Mouse (Mus musculus): Measurements from ENCODE around the gene Clip3. TPM values are rescaled to one million over a fixed set of nuclear protein-coding genes. Genes with fewer than 3 reads are reported as not detected.

Clip3 gene
- polyA plus RNA-seq, 1 experiment from 2014 or later: 124 TPM

DNA sequence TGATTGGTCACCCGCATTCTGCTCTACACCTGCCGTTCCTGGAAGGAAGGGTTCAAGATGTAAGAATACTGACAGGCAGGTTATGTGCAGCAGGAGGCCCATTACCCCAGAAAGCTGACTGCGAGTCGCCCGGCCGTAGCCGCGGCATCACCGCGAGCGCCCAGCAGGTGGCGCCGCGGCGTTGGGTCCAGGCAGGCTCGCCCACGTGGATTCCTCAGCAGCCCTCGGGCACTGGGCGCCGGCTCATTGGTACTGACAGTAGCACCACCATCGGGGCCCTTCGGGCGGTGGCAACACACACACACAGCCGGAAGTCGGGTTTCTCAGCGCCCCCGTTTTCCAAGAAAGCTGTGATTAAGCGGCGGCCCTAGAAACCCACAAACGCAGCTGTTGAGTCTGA lies 56.3 kb downstream of the Clip3 start:
- H3K4me3 ChIP-seq (ENCODE audit: low read depth, low read length): peak overlapping the region; percentile 25
- no peaks in the 10 kb centered on the region for H3K9me3 ChIP-seq (replicated peaks; ENCODE audit: control insufficient read depth, low read length, poor library complexity, severe bottlenecking)
- H3K36me3 ChIP-seq (ENCODE audit: control insufficient read depth, insufficient read depth, low read length): no peaks in the 10 kb centered on the region; the same call in 1 of the 2 replicates
- peaks cover 33% of the 10 kb centered on the region for H3K27me3 ChIP-seq (ENCODE audit: control insufficient read depth, insufficient read depth, low read depth, low read length)
- peak overlapping the region; percentile 27; the same call in 1 of the 2 replicates for H3K9ac ChIP-seq (ENCODE audit: low read depth, low read length)
- peak; percentile 70; the same call in 1 of the 2 replicates for ATAC-seq
- H3K4me2 ChIP-seq (ENCODE audit: low read length): peak overlapping the region; percentile 56
- 2% methylated on average over 30 of the region's 30 CpGs for WGBS
- no peaks in the 10 kb centered on the region for H3K4me1 ChIP-seq (ENCODE audit: control insufficient read depth, insufficient read depth, low read length)
- H3K27ac ChIP-seq (ENCODE audit: low read length): no peak overlapping the region

- peaks cover 7% of the 10 kb centered on the region; the same call in 1 of the 2 replicates for H3K27me3 ChIP-seq (ENCODE audit: control insufficient read depth, insufficient read depth, low read depth, low read length)
- no peak overlapping the region for H3K4me2 ChIP-seq (ENCODE audit: low read length)
- no peaks in the 10 kb centered on the region for H3K9me3 ChIP-seq (replicated peaks; ENCODE audit: control insufficient read depth, low read length, poor library complexity, severe bottlenecking)
- peaks cover 13% of the 10 kb centered on the region for H3K4me1 ChIP-seq (ENCODE audit: control insufficient read depth, insufficient read depth, low read length)
- H3K4me3 ChIP-seq (ENCODE audit: low read depth, low read length): no peak overlapping the region
- ATAC-seq: no peak
- 21% methylated on average over 6 of the region's 6 CpGs for WGBS
- H3K36me3 ChIP-seq (ENCODE audit: control insufficient read depth, insufficient read depth, low read length): peaks cover 8% of the 10 kb centered on the region; the same call in 1 of the 2 replicates
- no peak overlapping the region for H3K9ac ChIP-seq (ENCODE audit: low read depth, low read length)
- H3K27ac ChIP-seq (ENCODE audit: low read length): no peak overlapping the region
Measured at GRCm38 (mm10) chr7:30353279-30353822, 61.8 kb downstream of the Clip3 start.

DNA sequence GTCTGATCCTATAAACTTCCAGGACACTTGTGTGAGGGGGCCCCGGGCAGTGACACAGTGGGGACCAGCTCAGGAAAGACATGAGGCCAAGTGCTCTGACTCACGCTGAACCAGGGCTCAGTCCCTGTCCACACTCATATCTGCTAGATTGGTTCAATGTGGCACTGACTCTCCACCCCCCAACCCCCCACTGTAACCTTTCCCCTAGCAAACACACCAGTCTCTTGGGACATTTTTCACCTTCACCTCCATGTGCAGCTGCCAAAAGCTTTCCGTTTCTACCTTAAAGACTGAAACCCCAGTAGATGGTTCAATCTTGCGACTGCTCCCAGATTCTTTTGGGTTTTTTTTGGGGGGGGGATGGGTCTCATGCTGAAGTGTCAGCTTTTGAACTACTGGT lies 62.5 kb downstream of the Clip3 start:
- peaks cover 20% of the 10 kb centered on the region for H3K4me1 ChIP-seq (ENCODE audit: control insufficient read depth, insufficient read depth, low read length)
- no peak overlapping the region for H3K27ac ChIP-seq (ENCODE audit: low read length)
- no peak overlapping the region for H3K9ac ChIP-seq (ENCODE audit: low read depth, low read length)
- peaks cover 3% of the 10 kb centered on the region; the same call in 1 of the 2 replicates for H3K27me3 ChIP-seq (ENCODE audit: control insufficient read depth, insufficient read depth, low read depth, low read length)
- no peaks in the 10 kb centered on the region for H3K9me3 ChIP-seq (replicated peaks; ENCODE audit: control insufficient read depth, low read length, poor library complexity, severe bottlenecking)
- H3K36me3 ChIP-seq (ENCODE audit: control insufficient read depth, insufficient read depth, low read length): peaks cover 8% of the 10 kb centered on the region; the same call in 1 of the 2 replicates
- peak; percentile 19; the same call in 1 of the 2 replicates for ATAC-seq
- no peak overlapping the region for H3K4me3 ChIP-seq (ENCODE audit: low read depth, low read length)
- H3K4me2 ChIP-seq (ENCODE audit: low read length): no peak overlapping the region
- 66% methylated on average over 4 of the region's 4 CpGs for WGBS

Other genes starting within 250 kb of the Clip3 start
- gene Zfp14, start 240.3 kb upstream of the Clip3 start, polyA plus RNA-seq (2015; fragmentation: Nextera tagmentation; extraction: Ambion mirVana): 13.4 and 13.7 TPM in 2 replicates
- 10.2 and 13.4 TPM in 2 replicates for gene Zfp82, start 218.8 kb upstream of the Clip3 start, polyA plus RNA-seq (2015; fragmentation: Nextera tagmentation; extraction: Ambion mirVana)
- gene Gm26920, start 201.3 kb upstream of the Clip3 start, polyA plus RNA-seq (2015; fragmentation: Nextera tagmentation; extraction: Ambion mirVana): 2.0 and 3.2 TPM in 2 replicates
- gene Zfp566, start 201.2 kb upstream of the Clip3 start, polyA plus RNA-seq (2015; fragmentation: Nextera tagmentation; extraction: Ambion mirVana): 18.1 and 18.7 TPM in 2 replicates
- gene Zfp260, start 197.0 kb upstream of the Clip3 start, polyA plus RNA-seq (2015; fragmentation: Nextera tagmentation; extraction: Ambion mirVana): 79.5 and 87.9 TPM in 2 replicates
- gene Zfp382, start 169.8 kb upstream of the Clip3 start, polyA plus RNA-seq (2015; fragmentation: Nextera tagmentation; extraction: Ambion mirVana): 24.5 and 26.6 TPM in 2 replicates
- gene Zfp146, start 122.0 kb upstream of the Clip3 start, polyA plus RNA-seq (2015; fragmentation: Nextera tagmentation; extraction: Ambion mirVana): 10.8 and 13.4 TPM in 2 replicates
- 5.9 and 8.5 TPM in 2 replicates for gene Cox7a1, start 107.6 kb upstream of the Clip3 start, polyA plus RNA-seq (2015; fragmentation: Nextera tagmentation; extraction: Ambion mirVana)
- gene Capns1, start 92.9 kb upstream of the Clip3 start, polyA plus RNA-seq (2015; fragmentation: Nextera tagmentation; extraction: Ambion mirVana): 64.8 and 65.3 TPM in 2 replicates
- 158 and 166 TPM in 2 replicates for gene Polr2i, start 59.8 kb upstream of the Clip3 start, polyA plus RNA-seq (2015; fragmentation: Nextera tagmentation; extraction: Ambion mirVana)
- 436 and 442 TPM in 2 replicates for gene Tbcb, start 59.5 kb upstream of the Clip3 start, polyA plus RNA-seq (2015; fragmentation: Nextera tagmentation; extraction: Ambion mirVana)
- not detected in 2 replicates for gene Ovol3, start 56.0 kb upstream of the Clip3 start, polyA plus RNA-seq (2015; fragmentation: Nextera tagmentation; extraction: Ambion mirVana)
- 0.51 and 1.3 TPM in 2 replicates for gene Thap8, start 11.6 kb upstream of the Clip3 start, polyA plus RNA-seq (2015; fragmentation: Nextera tagmentation; extraction: Ambion mirVana)
- gene Wdr62, start 11.3 kb upstream of the Clip3 start, polyA plus RNA-seq (2015; fragmentation: Nextera tagmentation; extraction: Ambion mirVana): 3.8 and 4.0 TPM in 2 replicates
- gene Alkbh6, start 17.0 kb downstream of the Clip3 start, polyA plus RNA-seq (2015; fragmentation: Nextera tagmentation; extraction: Ambion mirVana): 120 and 127 TPM in 2 replicates
- 13.4 and 16.0 TPM in 2 replicates for gene Syne4, start 23.1 kb downstream of the Clip3 start, polyA plus RNA-seq (2015; fragmentation: Nextera tagmentation; extraction: Ambion mirVana)
- gene E130208F15Rik, start 30.0 kb downstream of the Clip3 start, polyA plus RNA-seq (2015; fragmentation: Nextera tagmentation; extraction: Ambion mirVana): not detected in 2 replicates
- 15.2 and 16.9 TPM in 2 replicates for gene Sdhaf1, start 32.2 kb downstream of the Clip3 start, polyA plus RNA-seq (2015; fragmentation: Nextera tagmentation; extraction: Ambion mirVana)
- 15.2 and 15.7 TPM in 2 replicates for gene Lrfn3, start 71.0 kb downstream of the Clip3 start, polyA plus RNA-seq (2015; fragmentation: Nextera tagmentation; extraction: Ambion mirVana)
- gene Tyrobp, start 122.0 kb downstream of the Clip3 start, polyA plus RNA-seq (2015; fragmentation: Nextera tagmentation; extraction: Ambion mirVana): 15.3 and 23.5 TPM in 2 replicates
- gene Hcst, start 128.1 kb downstream of the Clip3 start, polyA plus RNA-seq (2015; fragmentation: Nextera tagmentation; extraction: Ambion mirVana): not detected in 2 replicates
- 2.7 and 2.9 TPM in 2 replicates for gene Nfkbid, start 130.0 kb downstream of the Clip3 start, polyA plus RNA-seq (2015; fragmentation: Nextera tagmentation; extraction: Ambion mirVana)
- 761 and 788 TPM in 2 replicates for gene Aplp1, start 153.8 kb downstream of the Clip3 start, polyA plus RNA-seq (2015; fragmentation: Nextera tagmentation; extraction: Ambion mirVana)
- gene Kirrel2, start 166.0 kb downstream of the Clip3 start, polyA plus RNA-seq (2015; fragmentation: Nextera tagmentation; extraction: Ambion mirVana): 0.67 and 0.73 TPM in 2 replicates
- gene Nphs1, start 166.6 kb downstream of the Clip3 start, polyA plus RNA-seq (2015; fragmentation: Nextera tagmentation; extraction: Ambion mirVana): 0.46 and 0.50 TPM in 2 replicates
- gene Prodh2, start 201.9 kb downstream of the Clip3 start, polyA plus RNA-seq (2015; fragmentation: Nextera tagmentation; extraction: Ambion mirVana): not detected in 2 replicates
- gene Arhgap33, start 243.3 kb downstream of the Clip3 start, polyA plus RNA-seq (2015; fragmentation: Nextera tagmentation; extraction: Ambion mirVana): 140 and 149 TPM in 2 replicates

Data from midbrain, embryonic 16.5 days (tissue).